Mouse (Mus musculus): ENCODE results near the gene Ush1c. TPM values are rescaled to one million over a fixed set of nuclear protein-coding genes. Genes with fewer than 3 reads are reported as not detected.

The Ush1c gene
- total and polyA plus RNA-seq, 2 experiments from 2014 or later, result 0.44 to 1.7 TPM

- Histone ChIP-seq H3K9ac (replicated peaks; ENCODE audit: low read length, poor library complexity, severe bottlenecking) (no peak overlapping the region), H3K9me3 (ENCODE audit: low read length) (no peaks in the 10 kb centered on the region), H3K4me2 (ENCODE audit: low read depth, low read length, poor library complexity, severe bottlenecking) (no peak overlapping the region), H3K4me3 (ENCODE audit: low read depth, low read length) (no peak overlapping the region), H3K27ac (ENCODE audit: low read depth, low read length) (no peak overlapping the region), H3K36me3 (ENCODE audit: insufficient read depth, low read length) (no peaks in the 10 kb centered on the region), H3K4me1 (ENCODE audit: insufficient read depth, low read length) (no peaks in the 10 kb centered on the region), H3K27me3 (ENCODE audit: insufficient read depth, low read length) (no peaks in the 10 kb centered on the region)
- ATAC-seq (ENCODE audit: low FRiP score) (no peak), DNase-seq (ENCODE audit: low spot score) (no peak)
- TF ChIP-seq CTCF (IDR thresholded peaks at IDR 0.05), result no peak
- WGBS, result 78% methylated on average over 8 of the region's 8 CpGs
Observed at GRCm38 (mm10) chr7:46220591-46221129, 17.6 kb downstream of the Ush1c start.

DNA sequence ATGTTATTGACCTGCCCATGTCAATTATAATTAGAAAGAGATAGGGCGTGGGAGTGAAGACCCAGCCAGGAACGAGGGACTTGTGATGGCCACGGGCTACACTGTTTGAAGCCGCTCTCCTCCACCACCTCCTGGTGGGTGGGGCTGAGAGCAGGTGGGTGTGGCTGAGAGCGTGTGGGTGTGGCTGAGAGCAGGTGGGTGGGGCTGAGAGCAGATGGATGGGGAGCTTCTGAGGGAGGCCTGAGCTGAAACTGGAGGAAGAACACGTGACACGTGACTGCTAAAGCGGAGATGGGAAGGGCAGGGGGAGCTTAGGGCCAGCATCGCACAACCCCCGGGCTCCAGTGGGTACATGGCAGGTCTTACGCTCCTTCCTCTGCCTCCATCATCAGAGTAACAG is 19.9 kb downstream of the Ush1c start:
- WGBS, result 13% methylated on average over 11 of the region's 11 CpGs
- DNase-seq (ENCODE audit: low spot score), result no peak

GRCm38 (mm10) chr7:46216481-46216880 is 21.8 kb downstream of the Ush1c start:
- ATAC-seq (ENCODE audit: low FRiP score) (no peak), DNase-seq (ENCODE audit: low spot score) (no peak)
- H3K9ac ChIP-seq (replicated peaks; ENCODE audit: low read length, poor library complexity, severe bottlenecking), result no peak overlapping the region
- no peaks in the 10 kb centered on the region for H3K27me3 ChIP-seq (ENCODE audit: insufficient read depth, low read length)
- 56% methylated on average over 2 of the region's 2 CpGs for WGBS
- H3K27ac ChIP-seq (ENCODE audit: low read depth, low read length), result no peak overlapping the region
- TF ChIP-seq CTCF (IDR thresholded peaks at IDR 0.05), result no peak
- no peaks in the 10 kb centered on the region for H3K36me3 ChIP-seq (ENCODE audit: insufficient read depth, low read length)
- no peaks in the 10 kb centered on the region for H3K4me1 ChIP-seq (ENCODE audit: insufficient read depth, low read length)
- H3K4me2 ChIP-seq (ENCODE audit: low read depth, low read length, poor library complexity, severe bottlenecking), result no peak overlapping the region
- no peak overlapping the region for H3K4me3 ChIP-seq (ENCODE audit: low read depth, low read length)
- H3K9me3 ChIP-seq (ENCODE audit: low read length), result no peaks in the 10 kb centered on the region

More for the DNA sequence above, 19.9 kb downstream of the Ush1c start:
- Histone ChIP-seq H3K27me3 (ENCODE audit: insufficient read depth, low read length) (no peaks in the 10 kb centered on the region), H3K9me3 (ENCODE audit: low read length) (no peaks in the 10 kb centered on the region), H3K4me2 (ENCODE audit: low read depth, low read length, poor library complexity, severe bottlenecking) (no peak overlapping the region), H3K4me1 (ENCODE audit: insufficient read depth, low read length) (no peaks in the 10 kb centered on the region), H3K36me3 (ENCODE audit: insufficient read depth, low read length) (no peaks in the 10 kb centered on the region), H3K27ac (ENCODE audit: low read depth, low read length) (no peak overlapping the region), H3K4me3 (ENCODE audit: low read depth, low read length) (no peak overlapping the region), H3K9ac (replicated peaks; ENCODE audit: low read length, poor library complexity, severe bottlenecking) (no peak overlapping the region)
- peak; percentile 59; the same call in 1 of the 2 replicates for ATAC-seq (ENCODE audit: low FRiP score)
- no peak for TF ChIP-seq CTCF (IDR thresholded peaks at IDR 0.05)

DNA sequence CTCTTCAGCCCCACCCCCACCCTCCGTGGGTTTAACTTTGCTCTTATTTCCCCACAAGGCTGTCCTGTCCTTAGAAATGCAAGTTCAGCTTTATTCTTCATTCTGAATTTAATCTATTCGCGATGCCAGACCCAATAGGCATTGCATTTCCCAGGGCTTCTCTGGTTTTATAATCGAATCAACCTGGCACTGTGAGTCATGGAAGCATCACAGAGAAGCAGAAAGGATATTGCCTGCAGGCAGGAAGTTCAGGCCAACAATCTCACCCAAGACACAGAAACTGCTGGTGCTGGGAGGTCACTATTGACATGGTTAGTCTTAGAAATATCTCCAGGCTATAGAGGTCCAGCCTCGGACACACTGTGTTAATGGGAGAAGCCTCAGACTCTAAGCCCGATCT is 28.0 kb downstream of the Ush1c start:
- ATAC-seq (ENCODE audit: low FRiP score) (no peak), DNase-seq (ENCODE audit: low spot score) (no peak)
- 75% methylated on average over 6 of the region's 6 CpGs for WGBS
- no peaks in the 10 kb centered on the region for H3K36me3 ChIP-seq (ENCODE audit: insufficient read depth, low read length)
- no peak overlapping the region for H3K4me3 ChIP-seq (ENCODE audit: low read depth, low read length)
- no peaks in the 10 kb centered on the region for H3K4me1 ChIP-seq (ENCODE audit: insufficient read depth, low read length)
- TF ChIP-seq CTCF (IDR thresholded peaks at IDR 0.05), result no peak
- H3K4me2 ChIP-seq (ENCODE audit: low read depth, low read length, poor library complexity, severe bottlenecking), result no peak overlapping the region
- H3K9me3 ChIP-seq (ENCODE audit: low read length), result no peaks in the 10 kb centered on the region
- H3K27me3 ChIP-seq (ENCODE audit: insufficient read depth, low read length), result no peaks in the 10 kb centered on the region
- H3K9ac ChIP-seq (replicated peaks; ENCODE audit: low read length, poor library complexity, severe bottlenecking), result no peak overlapping the region
- H3K27ac ChIP-seq (ENCODE audit: low read depth, low read length), result no peak overlapping the region

- no peak for DNase-seq (ENCODE audit: low spot score)
- ATAC-seq (ENCODE audit: low FRiP score), result no peak
Observed at GRCm38 (mm10) chr7:46208131-46208530, 30.2 kb downstream of the Ush1c start.

GRCm38 (mm10) chr7:46204775-46205174 is 33.5 kb downstream of the Ush1c start:
- ATAC-seq (ENCODE audit: low FRiP score), result no peak
- H3K9me3 ChIP-seq (ENCODE audit: low read length), result no peaks in the 10 kb centered on the region
- no peak for DNase-seq (ENCODE audit: low spot score)
- no peak overlapping the region for H3K4me3 ChIP-seq (ENCODE audit: low read depth, low read length)
- TF ChIP-seq CTCF (IDR thresholded peaks at IDR 0.05), result peak; percentile 30
- no peak overlapping the region for H3K4me2 ChIP-seq (ENCODE audit: low read depth, low read length, poor library complexity, severe bottlenecking)
- H3K27ac ChIP-seq (ENCODE audit: low read depth, low read length), result no peak overlapping the region
- WGBS, result 76% methylated on average over 6 of the region's 6 CpGs
- H3K9ac ChIP-seq (replicated peaks; ENCODE audit: low read length, poor library complexity, severe bottlenecking), result no peak overlapping the region
- no peaks in the 10 kb centered on the region for H3K27me3 ChIP-seq (ENCODE audit: insufficient read depth, low read length)
- no peaks in the 10 kb centered on the region for H3K4me1 ChIP-seq (ENCODE audit: insufficient read depth, low read length)
- H3K36me3 ChIP-seq (ENCODE audit: insufficient read depth, low read length), result no peaks in the 10 kb centered on the region

More at GRCm38 (mm10) chr7:46208131-46208530, 30.2 kb downstream of the Ush1c start:
- H3K27me3 ChIP-seq (ENCODE audit: insufficient read depth, low read length), result no peaks in the 10 kb centered on the region
- H3K9ac ChIP-seq (replicated peaks; ENCODE audit: low read length, poor library complexity, severe bottlenecking), result no peak overlapping the region
- no peak overlapping the region for H3K27ac ChIP-seq (ENCODE audit: low read depth, low read length)
- no peak overlapping the region for H3K4me3 ChIP-seq (ENCODE audit: low read depth, low read length)
- TF ChIP-seq CTCF (IDR thresholded peaks at IDR 0.05), result no peak
- H3K4me2 ChIP-seq (ENCODE audit: low read depth, low read length, poor library complexity, severe bottlenecking), result no peak overlapping the region
- no peaks in the 10 kb centered on the region for H3K4me1 ChIP-seq (ENCODE audit: insufficient read depth, low read length)
- WGBS, result 87% methylated on average over 8 of the region's 8 CpGs
- no peaks in the 10 kb centered on the region for H3K36me3 ChIP-seq (ENCODE audit: insufficient read depth, low read length)
- no peaks in the 10 kb centered on the region for H3K9me3 ChIP-seq (ENCODE audit: low read length)
